Mouse (Mus musculus) right cerebral cortex, postnatal 14 days (tissue): ENCODE results near the gene Rc3h2.

Experiments
- DNase-seq: peaks from one replicate; pipeline ENCODE4 v3.0.0; 2022

Rc3h2 gene

GRCm38 (mm10) chr2:37422306-37423304 is at the start of gene Rc3h2:
TSS of gene Rc3h2 (minus strand) at chr2:37422903.
- peak; percentile 91 for DNase-seq

- DNase-seq, result no peak
These were observed 43.6 kb upstream of the Rc3h2 start for GRCm38 (mm10) chr2:37466266-37466665.

GRCm38 (mm10) chr2:37460707-37461106 is 38.0 kb upstream of the Rc3h2 start:
- DNase-seq, result no peak

GRCm38 (mm10) chr2:37452376-37452760 is 29.7 kb upstream of the Rc3h2 start:
- peak; percentile 15 for DNase-seq

- DNase-seq, result peak; percentile 93
These were observed 29.1 kb upstream of the Rc3h2 start for GRCm38 (mm10) chr2:37451667-37452375.

- DNase-seq, result peak; percentile 96
These were observed 20.2 kb upstream of the Rc3h2 start, which contains the start of the genes Zbtb26, Zbtb6 and Rabgap1 for GRCm38 (mm10) chr2:37442611-37443591. TSS of gene Zbtb26 (minus strand) at chr2:37443135. TSS of gene Zbtb6 (minus strand) at chr2:37443171. TSS of gene Rabgap1 (plus strand) at chr2:37443279.

GRCm38 (mm10) chr2:37431609-37432008 is 8.9 kb upstream of the Rc3h2 start:
- no peak for DNase-seq

GRCm38 (mm10) chr2:37430593-37431464 is 8.1 kb upstream of the Rc3h2 start:
- DNase-seq, result peak; percentile 78

- DNase-seq, result no peak
These were observed 968 bp upstream of the Rc3h2 start for GRCm38 (mm10) chr2:37423671-37424070.

GRCm38 (mm10) chr2:37421903-37422302 is 800 bp downstream of the Rc3h2 start:
- no peak for DNase-seq

- DNase-seq, result no peak
These were observed 27.2 kb downstream of the Rc3h2 start for GRCm38 (mm10) chr2:37395539-37395938.

- DNase-seq, result no peak
These were observed 39.8 kb downstream of the Rc3h2 start for GRCm38 (mm10) chr2:37382921-37383320.

- DNase-seq, result peak; percentile 55
These were observed 42.5 kb downstream of the Rc3h2 start for GRCm38 (mm10) chr2:37380189-37380588.

- DNase-seq, result no peak
These were observed 46.7 kb downstream of the Rc3h2 start for GRCm38 (mm10) chr2:37376018-37376417.

GRCm38 (mm10) chr2:37370651-37371050 is 52.1 kb downstream of the Rc3h2 start:
- DNase-seq, result no peak

GRCm38 (mm10) chr2:37359908-37360307 is 62.8 kb downstream of the Rc3h2 start:
- no peak for DNase-seq

GRCm38 (mm10) chr2:37358633-37359540 is 63.8 kb downstream of the Rc3h2 start, which contains the start of gene Pdcl:
TSS of gene Pdcl (minus strand) at chr2:37359332.
- peak; percentile 81 for DNase-seq

GRCm38 (mm10) chr2:37355571-37355970 is 67.1 kb downstream of the Rc3h2 start:
- no peak for DNase-seq

- DNase-seq, result no peak
These were observed 71.0 kb downstream of the Rc3h2 start for GRCm38 (mm10) chr2:37351671-37352070.
